8 mouse cellular contexts compared by ENCODE assay signal in the genomic region with DNA sequence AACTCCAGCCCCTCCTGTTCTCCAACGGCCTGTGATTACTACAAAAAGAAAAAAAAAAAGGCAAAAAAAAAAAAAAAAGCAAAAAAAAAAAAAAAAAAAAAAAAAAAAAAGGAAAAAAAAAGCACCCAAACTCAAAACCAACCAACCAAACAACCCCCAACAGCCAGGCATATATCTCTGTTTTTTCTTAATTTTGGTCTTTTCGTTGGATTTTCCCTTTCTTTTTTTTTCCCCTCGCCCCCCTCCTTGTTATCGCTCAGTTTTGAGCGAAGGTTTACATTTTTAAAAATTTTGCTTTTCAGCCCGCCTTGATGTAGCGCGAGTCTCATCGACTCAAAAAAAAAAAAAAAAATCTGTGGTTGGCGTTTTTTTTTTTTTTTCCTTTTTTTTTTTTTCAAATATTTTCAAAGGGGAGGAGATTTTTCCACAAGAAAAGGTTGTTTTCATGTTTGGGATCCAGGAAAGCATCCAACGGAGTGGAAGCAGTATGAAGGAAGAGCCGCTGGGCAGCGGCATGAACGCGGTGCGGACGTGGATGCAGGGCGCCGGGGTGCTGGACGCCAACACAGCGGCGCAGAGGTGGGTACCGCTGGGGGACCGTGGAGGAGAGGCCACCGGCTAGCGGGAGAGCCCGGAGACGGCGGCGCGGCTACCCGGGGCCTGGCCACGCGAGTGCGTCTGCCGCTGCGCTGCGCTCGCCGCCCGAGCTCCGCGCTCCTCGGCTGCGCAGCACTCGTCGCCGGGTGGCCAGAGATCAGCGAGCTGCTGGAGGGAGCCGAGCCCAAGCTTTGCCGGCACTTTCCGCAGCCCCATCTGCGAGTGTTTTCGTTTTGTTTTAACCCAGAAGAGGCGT. TPM values are rescaled to one million over a fixed set of nuclear protein-coding genes. Genes with fewer than 3 reads are reported as not detected.
A peak's percentile ranks its signal among the peaks of the same experiment; 100 is the strongest.
DNase-seq lines count a peak whose midpoint lies in the region; ATAC-seq and TF ChIP-seq lines count a peak whose summit lies in the region.

No protein-coding gene starts in this region.

- peaks cover 74% of the 10 kb centered on the region for H3K27me3 ChIP-seq in forebrain, embryonic 15.5 days
- H3K27me3 ChIP-seq in hindbrain, embryonic 11.5 days (ENCODE audit: control insufficient read depth, insufficient read depth, low read length): peaks cover 9% of the 10 kb centered on the region
- H3K27me3 ChIP-seq in limb, embryonic 13.5 days: peaks cover 60% of the 10 kb centered on the region
- peaks cover 28% of the 10 kb centered on the region for H3K27me3 ChIP-seq in midbrain, postnatal 0 days (ENCODE audit: insufficient read depth, low read length)

- H3K9ac ChIP-seq in forebrain, embryonic 15.5 days (replicated peaks): peak overlapping the region; percentile 48
- peak overlapping the region; percentile 94 for H3K9ac ChIP-seq in hindbrain, embryonic 11.5 days (ENCODE audit: low read depth, low read length)
- peak overlapping the region; percentile 98 for H3K9ac ChIP-seq in limb, embryonic 13.5 days
- peak overlapping the region; percentile 65 for H3K9ac ChIP-seq in midbrain, postnatal 0 days (replicated peaks; ENCODE audit: low read length, poor library complexity, severe bottlenecking)

- H3K4me2 ChIP-seq in forebrain, embryonic 15.5 days (replicated peaks): peak overlapping the region; percentile 84
- peak overlapping the region; percentile 87 for H3K4me2 ChIP-seq in hindbrain, embryonic 11.5 days (replicated peaks; ENCODE audit: low read depth, low read length)
- peak overlapping the region; percentile 80 for H3K4me2 ChIP-seq in limb, embryonic 13.5 days (replicated peaks)
- H3K4me2 ChIP-seq in midbrain, postnatal 0 days (ENCODE audit: low read depth, low read length, poor library complexity, severe bottlenecking): peak overlapping the region; percentile 88

- peak; percentile 16; the same call in 1 of the 2 replicates for TF ChIP-seq CTCF in midbrain, postnatal 0 days (IDR thresholded peaks at IDR 0.05)

- H3K9me3 ChIP-seq in forebrain, embryonic 15.5 days: no peaks in the 10 kb centered on the region
- H3K9me3 ChIP-seq in hindbrain, embryonic 11.5 days (ENCODE audit: control insufficient read depth, low read length): no peaks in the 10 kb centered on the region
- no peaks in the 10 kb centered on the region for H3K9me3 ChIP-seq in limb, embryonic 13.5 days
- no peaks in the 10 kb centered on the region for H3K9me3 ChIP-seq in midbrain, postnatal 0 days (ENCODE audit: low read length)

- no peaks in the 10 kb centered on the region for H3K36me3 ChIP-seq in forebrain, embryonic 15.5 days
- H3K36me3 ChIP-seq in hindbrain, embryonic 11.5 days (ENCODE audit: control insufficient read depth, insufficient read depth, low read length): no peaks in the 10 kb centered on the region
- H3K36me3 ChIP-seq in limb, embryonic 13.5 days: peaks cover 9% of the 10 kb centered on the region
- H3K36me3 ChIP-seq in midbrain, postnatal 0 days (ENCODE audit: insufficient read depth, low read length): no peaks in the 10 kb centered on the region

- DNase-seq in cerebellum, adult 11 months: peak; percentile 62
- peak; percentile 79 for DNase-seq in hindbrain, embryonic 11.5 days (ENCODE audit: low spot score)
- peak; percentile 58 for DNase-seq in midbrain, postnatal 0 days (ENCODE audit: low spot score)
- DNase-seq in testis, postnatal 14 days (ENCODE audit: low spot score): peak; percentile 25

- no peak for ATAC-seq in cerebellum, adult (ENCODE audit: insufficient number of reproducible peaks, low FRiP score, low TSS enrichment)
- ATAC-seq in forebrain, embryonic 15.5 days (replicated peaks): peak; percentile 42
- ATAC-seq in hindbrain, embryonic 11.5 days (ENCODE audit: low FRiP score): 0 out of 2 replicates have a peak, but pooled peaks have one; percentile 8
- ATAC-seq in limb, embryonic 13.5 days (ENCODE audit: low FRiP score, low read depth): no peak
- no peak for ATAC-seq in midbrain, postnatal 0 days (ENCODE audit: low FRiP score)

- WGBS in forebrain, embryonic 15.5 days: under 1% methylated on average over 52 of the region's 55 CpGs
- WGBS in hindbrain, embryonic 11.5 days: under 1% methylated on average over 54 of the region's 55 CpGs
- WGBS in limb, embryonic 13.5 days: under 1% methylated on average over 55 of the region's 55 CpGs
- under 1% methylated on average over 38 of the region's 55 CpGs for WGBS in midbrain, postnatal 0 days

- H3K27ac ChIP-seq in brown adipose tissue, adult 24 weeks (replicated peaks; ENCODE audit: low read depth, low read length): peak overlapping the region; percentile 99
- H3K27ac ChIP-seq in forebrain, embryonic 15.5 days (replicated peaks): peak overlapping the region; percentile 75
- H3K27ac ChIP-seq in hindbrain, embryonic 11.5 days (ENCODE audit: low read depth, low read length): peak overlapping the region; percentile 89
- H3K27ac ChIP-seq in limb, embryonic 13.5 days: peak overlapping the region; percentile 99
- peak overlapping the region; percentile 68 for H3K27ac ChIP-seq in midbrain, postnatal 0 days (ENCODE audit: low read depth, low read length)

- peaks cover 3% of the 10 kb centered on the region for H3K4me1 ChIP-seq in brown adipose tissue, adult 24 weeks (ENCODE audit: control insufficient read depth, insufficient read depth, insufficient read length, low read length)
- H3K4me1 ChIP-seq in forebrain, embryonic 15.5 days: peaks cover 35% of the 10 kb centered on the region
- H3K4me1 ChIP-seq in hindbrain, embryonic 11.5 days (replicated peaks; ENCODE audit: control insufficient read depth, insufficient read depth, low read length): peaks cover 5% of the 10 kb centered on the region
- peaks cover 42% of the 10 kb centered on the region for H3K4me1 ChIP-seq in limb, embryonic 13.5 days
- H3K4me1 ChIP-seq in midbrain, postnatal 0 days (ENCODE audit: insufficient read depth, low read length): peaks cover 12% of the 10 kb centered on the region

- peak overlapping the region; percentile 100 for H3K4me3 ChIP-seq in brown adipose tissue, adult 24 weeks (ENCODE audit: insufficient read depth, low read depth, low read length)
- H3K4me3 ChIP-seq in forebrain, embryonic 15.5 days: peak overlapping the region; percentile 48
- peak overlapping the region; percentile 72 for H3K4me3 ChIP-seq in hindbrain, embryonic 11.5 days (ENCODE audit: low read depth, low read length)
- H3K4me3 ChIP-seq in limb, embryonic 13.5 days: peak overlapping the region; percentile 73
- peak overlapping the region; percentile 60 for H3K4me3 ChIP-seq in midbrain, postnatal 0 days (ENCODE audit: low read depth, low read length)

RNA-seq across cellular contexts. Expression of gene Ebf1, which starts 0.8 kb away (rescaled TPM):
- polyA plus RNA-seq in brown adipose tissue, adult 24 weeks (2012; ENCODE audit: insufficient read depth, insufficient read length, missing spikeins): 35.3 and 38.8 TPM in 2 replicates
- polyA plus RNA-seq in forebrain, embryonic 15.5 days (2015; fragmentation: Nextera tagmentation; extraction: Ambion mirVana): 35.6 and 44.7 TPM in 2 replicates
- 102 and 111 TPM in 2 replicates for polyA plus RNA-seq in hindbrain, embryonic 11.5 days (2014; fragmentation: Nextera tagmentation; extraction: Ambion mirVana)
- 103 and 126 TPM in 2 replicates for polyA plus RNA-seq in limb, embryonic 13.5 days (2015; fragmentation: Nextera tagmentation; extraction: Ambion mirVana)
- total RNA-seq in midbrain, postnatal 0 days (2014; rRNA removed): 27.1 and 27.2 TPM in 2 replicates
- 30.0 and 30.5 TPM in 2 replicates for polyA plus RNA-seq in midbrain, postnatal 0 days (2015; fragmentation: Nextera tagmentation; extraction: Ambion mirVana)

Comparison
In these comparisons a context has a peak if more than half of its experiments do, and no peak if none do; other contexts are left out.
1. DNase-seq: peak in every context shown above with its lines; median percentile 79 in hindbrain, embryonic 11.5 days; 62 in cerebellum, adult 11 months; 58 in midbrain, postnatal 0 days; 25 in testis, postnatal 14 days.
2. ATAC-seq: peak in forebrain, embryonic 15.5 days (single experiment) and hindbrain, embryonic 11.5 days (single experiment); none in cerebellum, adult (single experiment), limb, embryonic 13.5 days (single experiment) and midbrain, postnatal 0 days (single experiment).
3. H3K4me3 ChIP-seq: peak in every context shown above with its lines; median percentile 100 in brown adipose tissue, adult 24 weeks; 73 in limb, embryonic 13.5 days; 72 in hindbrain, embryonic 11.5 days; 60 in midbrain, postnatal 0 days; 48 in forebrain, embryonic 15.5 days.
4. H3K9ac ChIP-seq: peak in every context shown above with its lines; median percentile 98 in limb, embryonic 13.5 days; 94 in hindbrain, embryonic 11.5 days; 65 in midbrain, postnatal 0 days; 48 in forebrain, embryonic 15.5 days.
5. Peak in every context shown above with its lines, with median percentiles within 50 percentile points of each other: H3K27ac ChIP-seq and H3K4me2 ChIP-seq.